Comparison of ENCODE assay signal across 7 mouse cellular contexts in genomic region chr8:125955671-125956070, GRCm38 (mm10). TPM values are rescaled to one million over a fixed set of nuclear protein-coding genes. Genes with fewer than 3 reads are reported as not detected.
DNase-seq lines count a peak whose midpoint lies in the region; ATAC-seq and TF ChIP-seq lines count a peak whose summit lies in the region.

No protein-coding gene starts in this region.

- H3K36me3 ChIP-seq in intestine, embryonic 16.5 days (ENCODE audit: control insufficient read depth, insufficient read depth, low read length) = no peaks in the 10 kb centered on the region
- H3K36me3 ChIP-seq in liver, postnatal 0 days (replicated peaks; ENCODE audit: insufficient read depth, low read length) = no peaks in the 10 kb centered on the region
- H3K36me3 ChIP-seq in splenic B cell, adult 2 months (ENCODE audit: control insufficient read depth, insufficient read depth, low read length, poor library complexity, severe bottlenecking) = no peaks in the 10 kb centered on the region

- no peak for TF ChIP-seq EP300 in liver, postnatal 0 days (IDR thresholded peaks at IDR 0.05; ENCODE audit: low read depth)

- H3K27ac ChIP-seq in intestine, embryonic 16.5 days (ENCODE audit: low read length) = no peak overlapping the region
- H3K27ac ChIP-seq in liver, postnatal 0 days (ENCODE audit: low read depth) = no peak overlapping the region

- H3K9ac ChIP-seq in intestine, embryonic 16.5 days (ENCODE audit: low read depth, low read length) = 0 out of 2 replicates have a peak overlapping the region, but pooled peaks have one; percentile 17
- H3K9ac ChIP-seq in liver, postnatal 0 days (replicated peaks) = no peak overlapping the region

- TF ChIP-seq CTCF in liver, postnatal 0 days (IDR thresholded peaks at IDR 0.05; ENCODE audit: low read depth) = peak; percentile 68

- no peak for ATAC-seq in intestine, embryonic 16.5 days
- ATAC-seq in liver, postnatal 0 days = no peak

- peak; percentile 52 for DNase-seq in ovary, postnatal 36 days (ENCODE audit: low spot score)
- no peak for DNase-seq in ovary, adult 18-20 months (ENCODE audit: low spot score)
- peak; percentile 65 for DNase-seq in adrenal gland, postnatal 25 days
- DNase-seq in embryo, embryonic 11 days = peak; percentile 67
- peak; percentile 52 for DNase-seq in liver, postnatal 0 days
- peak; percentile 18 for DNase-seq in splenic B cell, adult 2 months (ENCODE audit: low read depth, low spot score)

- H3K4me2 ChIP-seq in intestine, embryonic 16.5 days (ENCODE audit: low read depth, low read length) = no peak overlapping the region
- no peak overlapping the region for H3K4me2 ChIP-seq in liver, postnatal 0 days (ENCODE audit: low read depth, low read length)

- no peaks in the 10 kb centered on the region for H3K4me1 ChIP-seq in intestine, embryonic 16.5 days (ENCODE audit: control insufficient read depth, insufficient read depth, low read length)
- no peaks in the 10 kb centered on the region for H3K4me1 ChIP-seq in liver, postnatal 0 days (ENCODE audit: insufficient read depth)

- no peaks in the 10 kb centered on the region for H3K9me3 ChIP-seq in intestine, embryonic 16.5 days (ENCODE audit: control insufficient read depth, low read length)
- no peaks in the 10 kb centered on the region for H3K9me3 ChIP-seq in liver, postnatal 0 days (ENCODE audit: low read length)

- no peak overlapping the region for H3K4me3 ChIP-seq in intestine, embryonic 16.5 days (ENCODE audit: low read length)
- no peak overlapping the region for H3K4me3 ChIP-seq in liver, postnatal 0 days (ENCODE audit: low read depth, low read length)

- 14% methylated on average over 11 of the region's 11 CpGs for WGBS in intestine, embryonic 16.5 days
- WGBS in liver, postnatal 0 days (ENCODE audit: insufficient replicate concordance) = 16% methylated on average over 11 of the region's 11 CpGs

- no peaks in the 10 kb centered on the region for H3K27me3 ChIP-seq in intestine, embryonic 16.5 days (replicated peaks; ENCODE audit: control insufficient read depth, insufficient read depth, low read length)
- no peaks in the 10 kb centered on the region for H3K27me3 ChIP-seq in liver, postnatal 0 days (ENCODE audit: insufficient read depth, low read length)
- no peaks in the 10 kb centered on the region for H3K27me3 ChIP-seq in splenic B cell, adult 2 months (ENCODE audit: control insufficient read depth, insufficient read depth, low read length, poor library complexity, severe bottlenecking)

RNA-seq across cellular contexts. Expression of gene Kcnk1, which starts 39.3 kb away (rescaled TPM):
- 1.8 TPM in 2 replicates for total RNA-seq in adrenal gland, postnatal 25 days (2021)
- 41.5 and 47.2 TPM in 2 replicates for polyA plus RNA-seq in intestine, embryonic 16.5 days (2015; fragmentation: Nextera tagmentation; extraction: Ambion mirVana)
- 0.33 and 0.39 TPM in 2 replicates for polyA plus RNA-seq in liver, postnatal 0 days (2015; fragmentation: Nextera tagmentation; extraction: Ambion mirVana)

RNA-seq across cellular contexts. Expression of gene Map3k21, which starts 45.4 kb away (rescaled TPM):
- 3.4 TPM in 2 replicates for total RNA-seq in adrenal gland, postnatal 25 days (2021)
- polyA plus RNA-seq in intestine, embryonic 16.5 days (2015; fragmentation: Nextera tagmentation; extraction: Ambion mirVana) = 2.8 and 3.8 TPM in 2 replicates
- polyA plus RNA-seq in liver, postnatal 0 days (2015; fragmentation: Nextera tagmentation; extraction: Ambion mirVana) = 0.39 and 0.56 TPM in 2 replicates

RNA-seq across cellular contexts. Expression of gene Pcnx2, which starts 57.6 kb away (rescaled TPM):
- 0.27 and 0.81 TPM in 2 replicates for total RNA-seq in adrenal gland, postnatal 25 days (2021)
- polyA plus RNA-seq in intestine, embryonic 16.5 days (2015; fragmentation: Nextera tagmentation; extraction: Ambion mirVana) = 0.10 TPM in 2 replicates
- polyA plus RNA-seq in liver, postnatal 0 days (2015; fragmentation: Nextera tagmentation; extraction: Ambion mirVana) = 0.04 and 0.05 TPM in 2 replicates

Comparison
In these comparisons a context has a peak if more than half of its experiments do, and no peak if none do; other contexts are left out.
1. RNA of gene Kcnk1, which starts 39.3 kb away (polyA plus RNA-seq): 41.5 to 47.2 TPM in intestine, embryonic 16.5 days; 0.33 to 0.39 TPM in liver, postnatal 0 days; every median in the first group is over 10 times any median in the second.